Mouse (Mus musculus) gastrocnemius, adult 18-20 months (tissue): ENCODE measurements around the gene Med1. TPM values are rescaled to one million over a fixed set of nuclear protein-coding genes. Genes with fewer than 3 reads are reported as not detected.
A peak's percentile ranks its signal among the peaks of the same experiment; 100 is the strongest.

Source experiments
- DNase-seq: peaks from one replicate; pipeline ENCODE4 v3.0.0; 2021; ENCODE audit warnings: low spot score
- microRNA-seq: library from miRNA; unstranded; fragments of <30 nt; microRNA quantifications from one replicate; pipeline ENCODE4 v1.2.0, GENCODE M21; 2021
- total RNA-seq, 2 experiments: library from RNA; stranded (reverse); gene quantifications; 2 replicates each; pipeline ENCODE4 v1.2.3; 2021

Med1 gene
- total RNA-seq, 2 experiments from 2014 or later = 24.5 to 25.3 TPM

DNA sequence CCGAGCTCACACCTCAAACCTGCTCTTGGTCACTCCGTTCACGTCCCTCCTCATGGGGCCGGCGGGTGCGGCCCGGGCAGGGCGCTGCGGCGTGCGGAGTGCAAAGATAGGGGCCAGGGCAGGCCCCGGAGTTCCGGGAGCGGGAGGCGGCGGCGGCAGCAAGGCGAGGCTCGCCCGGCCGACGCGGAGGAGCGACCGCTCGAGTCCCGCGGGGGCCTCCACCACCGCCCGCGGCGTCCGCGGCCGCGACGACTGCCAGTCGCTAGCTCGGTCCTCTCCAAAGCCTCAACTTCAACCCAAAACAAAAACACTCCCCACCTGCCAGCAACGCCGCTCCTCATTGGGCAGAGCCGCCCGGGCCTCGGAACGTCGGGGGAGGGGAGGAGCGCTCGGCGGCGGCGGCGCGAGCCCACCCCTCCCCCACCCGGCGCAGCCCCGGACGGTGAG, 43.8 kb downstream of the Med1 start:
- peak; percentile 94 for DNase-seq

DNA sequence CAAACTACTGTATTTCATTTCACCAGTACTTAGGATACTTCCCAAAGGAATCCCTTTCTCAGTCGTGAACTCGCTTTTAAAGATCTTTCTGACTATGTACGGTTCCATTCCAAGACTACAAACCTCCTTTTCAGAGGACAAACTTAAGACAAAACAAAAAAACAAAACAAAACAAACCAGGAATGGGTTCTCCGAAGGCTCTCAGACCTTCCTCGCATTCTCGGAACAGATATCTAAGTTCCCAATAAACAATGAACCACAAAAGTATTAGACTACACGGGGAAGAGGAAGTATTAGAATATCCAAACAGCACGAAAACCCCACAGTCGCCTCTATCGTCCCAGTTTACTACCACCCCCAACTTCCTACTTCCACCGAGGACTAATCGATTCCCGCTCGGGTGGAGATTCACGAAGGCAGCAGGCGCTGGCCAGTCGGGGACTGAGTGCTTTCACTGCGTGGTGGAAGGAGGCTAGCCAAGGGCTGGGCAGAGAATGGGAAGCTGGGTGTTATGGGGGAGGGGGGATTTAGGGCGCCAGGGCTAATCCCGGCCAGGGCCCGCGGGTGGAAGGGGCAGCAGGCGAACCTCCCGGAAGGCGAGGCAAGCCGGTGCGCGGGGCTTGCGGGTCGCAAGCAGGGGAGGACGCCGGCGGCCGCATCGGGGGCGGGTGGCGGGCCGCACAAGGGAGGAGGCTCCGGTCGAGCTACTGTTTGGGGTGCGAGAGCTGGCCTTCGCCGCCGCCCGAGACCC, 44.4 kb downstream of the Med1 start:
- DNase-seq = peak; percentile 51

DNA sequence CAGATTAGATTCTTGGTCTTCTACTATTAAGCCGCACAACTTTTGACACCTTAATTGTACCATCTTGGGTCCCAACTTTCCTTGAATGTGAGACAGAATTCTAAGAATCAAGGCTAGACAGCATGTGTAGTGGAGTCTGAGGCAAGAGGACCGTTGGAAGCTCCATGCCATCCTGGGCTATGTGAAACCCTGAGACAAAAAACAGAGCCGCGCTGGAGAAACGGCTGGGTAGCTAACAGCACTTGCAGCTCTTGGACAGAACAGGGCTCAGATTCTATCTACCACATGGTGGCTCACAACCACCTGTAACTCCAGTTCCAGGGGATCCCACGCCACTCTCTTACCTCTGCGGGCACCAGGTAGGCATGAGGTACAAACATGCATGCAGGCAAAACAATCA, 47.2 kb downstream of the Med1 start:
- DNase-seq = no peak

DNA sequence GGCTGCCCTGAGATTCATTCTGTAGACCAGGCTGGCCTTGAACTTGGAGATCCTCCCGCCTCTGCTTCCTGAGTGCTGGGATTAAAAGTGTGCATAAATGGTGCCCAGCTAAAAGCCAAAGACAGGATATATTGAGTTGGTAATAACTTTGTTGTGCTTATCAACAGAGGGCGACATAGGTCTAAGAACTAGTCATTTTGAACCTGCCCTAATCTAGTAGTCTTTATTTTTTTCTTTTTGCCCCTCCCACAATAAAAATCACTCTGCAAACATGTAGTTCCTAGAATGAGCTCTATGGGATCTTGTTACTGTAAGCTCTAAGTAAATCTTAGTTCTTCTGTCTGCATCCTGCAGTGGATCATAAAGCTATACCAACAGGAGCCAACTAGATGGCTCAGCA, 50.5 kb downstream of the Med1 start:
- no peak for DNase-seq

DNA sequence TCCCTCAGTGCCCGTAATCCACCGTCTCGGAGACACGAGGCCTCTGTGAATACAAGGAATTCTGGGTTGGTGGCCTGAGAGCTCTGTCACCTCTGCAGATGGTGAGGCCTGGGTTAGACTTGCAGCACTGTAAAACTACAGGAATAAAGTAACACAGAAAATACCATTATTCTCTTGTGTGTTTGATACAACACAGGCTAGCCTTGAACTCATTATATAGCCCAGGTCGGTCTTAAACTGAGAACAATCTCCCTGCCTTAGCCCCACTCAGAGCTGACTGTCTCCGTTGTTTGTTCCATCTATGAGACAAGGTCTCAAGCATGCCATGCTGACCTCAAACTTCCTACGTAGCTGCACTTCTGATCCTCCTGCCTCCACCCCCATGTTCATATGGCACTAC, 54.2 kb downstream of the Med1 start:
- no peak for DNase-seq

DNA sequence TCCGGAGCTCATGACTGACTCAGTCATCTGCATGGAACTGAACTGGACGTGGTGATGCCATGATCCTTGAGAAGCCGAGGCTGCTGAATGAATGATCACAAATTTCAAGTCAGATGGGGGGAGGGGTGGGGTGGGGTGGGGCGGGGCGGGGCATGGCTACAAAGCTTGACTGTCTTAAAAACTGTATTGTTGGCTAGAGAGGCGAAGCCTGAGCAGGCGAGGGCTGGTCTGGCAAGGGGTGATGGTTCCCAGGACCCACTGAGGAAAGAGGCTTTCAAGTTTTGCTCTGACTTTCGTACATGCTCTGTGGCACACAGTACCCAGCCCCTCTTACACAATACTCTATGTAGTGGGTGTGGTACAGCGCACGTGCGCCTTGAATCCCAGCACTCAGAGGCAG, 55.3 kb downstream of the Med1 start:
- DNase-seq = no peak

DNA sequence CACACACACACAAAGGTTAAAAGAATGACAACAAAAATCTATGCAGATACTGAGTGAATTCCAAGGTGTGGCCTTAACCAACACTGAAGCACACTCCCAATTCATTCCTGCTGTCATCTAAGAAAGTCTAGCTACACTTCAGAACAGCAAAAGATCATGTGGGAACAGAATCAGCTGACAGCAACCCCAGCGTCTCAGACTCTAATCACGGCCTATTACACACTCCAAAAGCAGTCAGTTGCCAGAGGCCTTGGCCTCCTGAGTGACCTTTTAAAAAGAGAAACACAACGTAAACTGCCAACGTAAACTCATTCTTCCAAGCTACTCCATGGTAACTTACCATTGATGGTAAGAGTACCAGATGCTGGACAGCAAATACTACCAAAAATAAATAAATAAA, 58.1 kb downstream of the Med1 start:
- DNase-seq = peak; percentile 48

DNA sequence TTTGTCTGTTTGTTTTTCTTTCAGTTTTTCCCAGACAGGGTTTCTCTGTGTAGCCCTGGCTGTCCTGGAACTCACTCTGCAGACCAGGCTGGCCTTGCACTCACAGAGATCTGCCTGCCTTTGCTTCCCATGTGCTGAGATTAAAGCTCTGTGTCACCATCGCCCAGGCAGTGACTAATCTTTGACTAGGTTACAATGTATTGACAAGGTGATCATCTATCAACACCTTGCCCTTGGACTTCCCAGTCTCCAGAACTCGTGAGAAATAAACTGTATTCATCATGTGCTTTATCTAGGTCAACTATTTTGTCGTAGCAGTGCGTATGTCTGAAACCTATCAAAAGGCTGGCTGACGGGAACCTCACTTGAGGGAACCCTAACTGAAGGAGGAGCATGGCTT, 69.7 kb downstream of the Med1 start:
- DNase-seq = no peak

DNA sequence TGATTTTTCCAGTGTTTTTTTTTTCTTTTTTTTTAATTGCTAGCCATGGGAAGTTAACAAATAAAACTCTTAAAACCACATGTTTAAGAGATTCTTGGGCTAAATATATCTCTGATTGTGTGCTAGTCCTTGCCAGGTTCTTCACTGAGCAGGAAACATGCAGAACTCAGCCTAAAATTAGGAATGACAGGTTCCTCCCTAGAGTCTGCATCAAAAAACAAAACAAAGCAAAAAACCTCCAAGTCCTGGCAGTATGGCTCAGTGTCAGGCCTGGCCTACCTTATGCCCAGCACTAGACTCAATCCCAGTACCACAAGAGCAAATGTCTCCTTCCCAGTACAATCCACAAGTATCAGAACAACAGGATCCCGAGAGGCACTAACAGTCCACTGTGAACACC, 78.7 kb downstream of the Med1 start:
- no peak for DNase-seq

DNA sequence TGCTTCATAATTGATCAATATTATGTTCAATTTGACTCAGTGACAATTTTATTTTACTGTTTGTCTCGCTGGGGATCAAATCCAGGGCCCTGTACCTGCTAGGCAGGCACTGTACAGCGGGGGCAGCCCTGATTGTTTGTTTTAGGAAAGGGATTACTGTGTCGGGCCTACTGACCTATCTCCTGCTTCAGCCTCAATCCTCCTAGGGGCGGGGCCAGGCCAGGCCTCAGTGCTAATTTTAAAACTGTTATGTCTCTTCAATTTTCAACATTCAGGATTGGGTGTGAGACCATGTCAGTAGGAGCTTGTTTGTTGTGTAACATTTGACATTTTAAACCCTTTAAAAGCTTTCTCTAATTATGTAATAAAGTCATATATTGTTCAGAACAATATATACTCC, 79.6 kb downstream of the Med1 start:
- DNase-seq = no peak

DNA sequence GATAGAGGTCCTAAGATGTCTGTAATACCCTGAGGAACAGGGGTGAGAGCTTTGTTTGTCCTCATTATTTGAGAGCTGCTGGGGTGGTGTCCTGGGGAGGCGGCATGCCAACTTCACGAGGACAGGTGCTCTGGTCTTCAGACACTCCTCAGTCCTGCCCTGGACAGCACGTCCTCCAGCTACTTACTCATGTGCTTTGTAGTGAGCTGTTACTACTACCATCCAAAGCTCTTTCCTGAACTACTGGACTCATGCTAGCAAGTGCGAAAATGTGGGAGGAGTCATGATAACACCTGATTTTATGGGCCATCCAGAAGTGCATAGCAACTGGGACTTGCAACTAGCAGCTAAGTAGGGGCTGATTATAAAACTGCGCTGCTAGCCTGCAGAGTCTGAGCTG, 83.4 kb downstream of the Med1 start:
- DNase-seq = no peak

Small RNAs within 50 kb of the gene (microRNA-seq; reads per million reads assigned to microRNA genes)
- not detected for gene Gm27399

Other genes starting within 250 kb of the Med1 start
- 1 to 10 TPM; 2.1 to 2.6 TPM for gene Plxdc1, start 206.8 kb downstream of the Med1 start, total RNA-seq
- gene Arl5c, start 197.1 kb downstream of the Med1 start, total RNA-seq = under 1 TPM in 1 of 2 experiments, not detected in 1; 0.26 TPM
- 100 to 1,000 TPM; 167 to 198 TPM for gene Cacnb1, start 170.3 kb downstream of the Med1 start, total RNA-seq
- gene Rpl19, start 166.6 kb downstream of the Med1 start, total RNA-seq = 100 to 1,000 TPM; 457 to 462 TPM
- gene Stac2, start 139.8 kb downstream of the Med1 start, total RNA-seq = under 1 TPM; 0.14 to 0.16 TPM
- gene Fbxl20, start 42.9 kb downstream of the Med1 start, total RNA-seq = 1 to 10 TPM; 8.9 to 9.3 TPM
- gene Cdk12, start 9.8 kb upstream of the Med1 start, total RNA-seq = 10 to 100 TPM; 11.9 to 13.5 TPM
- not detected for gene Neurod2, start 136.4 kb upstream of the Med1 start, total RNA-seq
- gene Ppp1r1b, start 155.1 kb upstream of the Med1 start, total RNA-seq = under 1 TPM; 0.18 to 0.31 TPM
- gene Stard3, start 165.1 kb upstream of the Med1 start, total RNA-seq = 10 to 100 TPM; 11.1 to 13.6 TPM
- gene Tcap, start 190.5 kb upstream of the Med1 start, total RNA-seq = 1,000 to 10,000 TPM; 3,864 to 4,194 TPM
- gene Pnmt, start 193.2 kb upstream of the Med1 start, total RNA-seq = 1 to 10 TPM; 1.2 to 8.2 TPM
- gene Pgap3, start 207.2 kb upstream of the Med1 start, total RNA-seq = 1 to 10 TPM; 2.3 to 3.7 TPM
- gene Erbb2, start 219.2 kb upstream of the Med1 start, total RNA-seq = 1 to 10 TPM; 1.1 to 1.7 TPM
- 10 to 100 TPM; 36.0 to 37.8 TPM for gene Mien1, start 245.7 kb upstream of the Med1 start, total RNA-seq